Mouse (Mus musculus): ENCODE results near the gene Hist1h2bk. TPM values are rescaled to one million over a fixed set of nuclear protein-coding genes. Genes with fewer than 3 reads are reported as not detected.
"Not testable (repeated sequence)": the region's sequence is repeated elsewhere in the genome, so short reads cannot be mapped to it uniquely, and the experiment has no call there.

Hist1h2bk gene
- total RNA-seq, 2 experiments from 2014 or later: 95.1 to 120 TPM

GRCm38 (mm10) chr13:22039364-22039763, 3.7 kb downstream of the Hist1h2bk start:
- DNase-seq: no peak
- intact Hi-C loops (cut with DNase I): loop anchor here (10.0 kb wide), 1 partner anchor 305 kb away; the partner anchor contains the start of gene Hist1h4j

DNA sequence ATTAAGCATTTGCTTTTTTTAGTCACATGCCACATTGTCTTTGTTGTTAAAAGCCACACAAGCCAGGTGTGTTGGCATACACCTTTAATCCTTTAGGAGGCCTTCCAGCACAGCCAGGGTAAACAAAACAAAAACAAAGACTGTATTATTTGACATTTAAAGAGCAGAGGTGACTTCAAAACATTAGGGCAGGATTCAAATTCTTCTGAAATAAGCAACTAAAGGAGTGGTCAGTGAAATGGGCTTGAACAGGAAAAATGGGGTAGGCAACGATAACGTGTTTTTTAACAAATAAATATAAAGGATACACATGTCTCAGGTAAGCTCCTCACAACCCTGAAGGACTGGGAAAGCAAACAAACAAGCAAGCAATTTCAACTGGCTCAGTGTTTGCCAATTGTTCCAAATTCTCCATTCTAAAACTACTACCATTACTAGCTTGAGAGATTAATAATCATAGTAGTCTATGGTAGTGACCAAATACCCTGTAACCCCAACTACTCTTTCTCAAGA, 4.3 kb downstream of the Hist1h2bk start:
- DNase-seq: no peak
- intact Hi-C loops (cut with DNase I): loop anchor here (10.0 kb wide), 1 partner anchor 305 kb away; the partner anchor contains the start of gene Hist1h4j

- no peak for DNase-seq
- intact Hi-C loops (cut with DNase I): no loop called here
Observed at GRCm38 (mm10) chr13:22040464-22041141, 4.9 kb downstream of the Hist1h2bk start.

- intact Hi-C loops (cut with DNase I): not testable (repeated sequence)
- peak; percentile 97 for DNase-seq
Observed at GRCm38 (mm10) chr13:22041142-22041536, 5.5 kb downstream of the Hist1h2bk start, which contains the start of gene Hist1h4i. TSS of gene Hist1h4i (minus strand) at chr13:22041362.

DNA sequence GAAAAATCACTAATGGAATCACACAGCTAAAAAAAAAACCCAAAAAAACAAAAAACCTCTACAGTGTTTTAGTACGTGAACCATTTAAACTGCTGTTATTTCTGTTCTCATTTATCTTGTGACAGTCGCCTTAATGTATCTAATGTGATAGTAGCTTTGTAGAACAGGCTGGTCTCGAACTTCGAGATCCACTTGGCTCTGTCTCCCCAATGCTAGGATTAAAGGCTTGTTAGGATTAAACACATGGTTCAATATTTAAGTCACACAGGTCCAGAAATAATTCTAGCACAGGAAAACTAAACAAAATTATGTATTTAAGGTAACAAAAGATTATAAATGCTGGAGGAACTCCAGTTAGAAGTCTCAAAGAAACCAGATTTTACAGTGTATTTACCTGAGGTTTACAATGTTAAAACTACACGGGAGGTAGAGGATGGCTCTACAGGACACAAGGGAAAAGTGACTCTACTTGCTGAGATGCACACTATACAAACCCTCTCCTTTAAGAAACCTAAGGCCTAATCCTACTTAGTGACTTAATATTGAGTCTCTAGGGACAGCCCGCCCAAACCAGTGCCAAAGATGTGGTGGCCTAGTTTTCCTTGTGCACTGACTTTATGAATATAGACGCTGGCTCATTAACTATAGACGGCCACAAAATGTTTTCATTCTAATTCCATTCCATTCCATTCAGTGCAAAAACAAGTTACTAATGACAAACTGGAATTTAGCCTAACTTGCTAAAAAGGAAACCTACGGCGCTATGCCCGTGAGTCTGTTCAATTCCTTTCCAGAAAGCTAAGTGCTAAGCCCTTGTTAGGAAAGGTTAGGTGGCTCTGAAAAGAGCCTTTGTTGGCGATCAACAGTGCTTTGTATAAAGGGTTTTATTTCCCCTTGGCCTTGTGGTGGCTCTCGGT, 6.2 kb downstream of the Hist1h2bk start:
- intact Hi-C loops (cut with DNase I): no loop called here
- DNase-seq: peak; percentile 43

- DNase-seq: peak; percentile 80
- intact Hi-C loops (cut with DNase I): not testable (repeated sequence)
Observed at GRCm38 (mm10) chr13:22042568-22043502, 7.2 kb downstream of the Hist1h2bk start, which contains the start of the genes Hist1h2ag and Hist1h2bj. TSS of gene Hist1h2ag (minus strand) at chr13:22042944. TSS of gene Hist1h2bj (plus strand) at chr13:22043214.

- intact Hi-C loops (cut with DNase I): no loop called here
- DNase-seq: no peak
Observed at GRCm38 (mm10) chr13:22043503-22044431, 8.1 kb downstream of the Hist1h2bk start.

DNA sequence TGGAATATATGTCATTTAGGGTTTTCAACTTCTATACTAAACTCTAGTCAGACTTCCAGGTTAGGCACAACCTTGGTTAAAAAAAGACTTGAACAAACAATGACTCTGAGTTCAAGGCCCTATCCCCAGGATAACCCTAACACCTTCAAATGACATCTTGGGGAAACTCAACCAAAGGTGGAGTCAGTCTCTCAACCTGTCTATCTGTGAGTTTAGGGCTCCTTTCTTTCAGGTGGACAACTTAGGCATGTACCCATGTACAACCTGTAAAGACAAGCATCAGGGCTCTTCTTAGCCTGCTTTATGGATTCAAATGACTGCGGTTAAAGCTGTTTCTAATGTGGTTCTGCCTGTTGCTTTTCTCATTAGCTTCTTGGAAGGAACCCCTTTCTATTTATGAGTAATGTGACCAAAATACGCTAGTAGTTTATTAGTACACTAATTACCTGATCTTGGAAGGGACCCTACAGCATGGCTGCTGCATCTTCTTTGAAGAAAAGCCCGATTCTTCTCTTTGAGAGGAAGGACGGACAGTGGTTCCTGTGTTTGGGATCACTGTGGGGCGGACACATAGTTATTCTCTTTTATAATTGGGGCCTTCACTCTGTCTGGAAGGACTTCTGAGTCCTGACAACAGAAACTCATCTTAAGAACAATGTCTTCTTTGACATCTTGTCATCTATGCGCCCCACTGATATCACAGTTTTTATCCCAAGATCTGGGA, 8.9 kb downstream of the Hist1h2bk start:
- no peak for DNase-seq
- intact Hi-C loops (cut with DNase I): no loop called here

- no peak for DNase-seq
- intact Hi-C loops (cut with DNase I): no loop called here
Observed at GRCm38 (mm10) chr13:22045311-22045710, 9.6 kb downstream of the Hist1h2bk start.

DNA sequence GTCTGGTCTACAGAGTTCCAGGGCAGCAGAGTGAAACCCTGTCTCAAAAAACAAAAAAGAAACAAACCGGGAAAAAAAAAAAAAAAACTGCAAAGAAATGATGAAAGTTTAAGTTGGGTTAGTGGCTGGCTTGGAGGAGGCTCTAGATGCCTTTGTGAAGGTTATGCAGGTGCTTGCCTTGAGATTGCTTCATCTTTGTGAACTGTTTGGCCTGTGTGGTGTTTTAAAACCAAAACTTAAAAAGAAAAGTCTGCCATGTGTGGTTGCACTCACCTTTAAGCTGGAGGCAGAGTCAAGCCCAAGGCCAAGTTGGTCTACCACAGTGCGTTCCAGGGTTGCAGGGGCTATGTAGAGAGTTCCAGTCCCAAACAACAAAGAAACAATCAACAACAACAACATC, 13.4 kb downstream of the Hist1h2bk start:
- DNase-seq: no peak

GRCm38 (mm10) chr13:22049737-22050440, 14.2 kb downstream of the Hist1h2bk start:
- peak; percentile 52 for DNase-seq
- intact Hi-C loops (cut with DNase I): loop anchor here (5.0 to 10.0 kb wide), 2 partner anchors 1235 to 1352 kb away; no protein-coding TSS in a partner anchor

More for the DNA sequence above, 13.4 kb downstream of the Hist1h2bk start:
- intact Hi-C loops (cut with DNase I): no loop called here

- intact Hi-C loops (cut with DNase I): loop anchor here (5.0 to 10.0 kb wide), 2 partner anchors 1234 to 1351 kb away; no protein-coding TSS in a partner anchor
- peak; percentile 94 for DNase-seq
Observed at GRCm38 (mm10) chr13:22050591-22051522, 15.2 kb downstream of the Hist1h2bk start.

GRCm38 (mm10) chr13:22051523-22051859, 15.8 kb downstream of the Hist1h2bk start:
- intact Hi-C loops (cut with DNase I): loop anchor here (5.0 to 10.0 kb wide), 2 partner anchors 1233 to 1351 kb away; no protein-coding TSS in a partner anchor
- no peak for DNase-seq

- intact Hi-C loops (cut with DNase I): loop anchor here (5.0 to 10.0 kb wide), 2 partner anchors 1231 to 1349 kb away; no protein-coding TSS in a partner anchor
- DNase-seq: no peak
Observed at GRCm38 (mm10) chr13:22053754-22054153, 18.1 kb downstream of the Hist1h2bk start.

DNA sequence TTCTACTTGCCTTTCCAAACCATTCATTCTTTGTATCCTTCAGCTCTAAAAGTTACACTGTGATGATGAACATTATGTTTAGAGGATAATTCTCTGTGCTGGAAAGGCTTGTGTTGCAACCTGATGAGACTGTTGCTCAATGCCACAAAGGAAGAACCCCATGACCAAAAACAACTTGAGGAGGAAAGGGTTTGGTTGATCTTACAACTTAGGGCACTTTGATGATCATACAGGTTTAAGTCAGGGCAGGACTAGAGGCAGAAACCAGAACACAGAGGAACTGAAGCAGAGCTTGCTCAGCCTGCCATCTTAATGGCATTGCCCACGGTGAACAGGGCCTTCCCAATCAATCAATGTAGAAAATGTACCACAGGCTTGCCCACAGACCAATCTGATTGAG, 25.8 kb downstream of the Hist1h2bk start:
- DNase-seq: no peak
- intact Hi-C loops (cut with DNase I): no loop called here

DNA sequence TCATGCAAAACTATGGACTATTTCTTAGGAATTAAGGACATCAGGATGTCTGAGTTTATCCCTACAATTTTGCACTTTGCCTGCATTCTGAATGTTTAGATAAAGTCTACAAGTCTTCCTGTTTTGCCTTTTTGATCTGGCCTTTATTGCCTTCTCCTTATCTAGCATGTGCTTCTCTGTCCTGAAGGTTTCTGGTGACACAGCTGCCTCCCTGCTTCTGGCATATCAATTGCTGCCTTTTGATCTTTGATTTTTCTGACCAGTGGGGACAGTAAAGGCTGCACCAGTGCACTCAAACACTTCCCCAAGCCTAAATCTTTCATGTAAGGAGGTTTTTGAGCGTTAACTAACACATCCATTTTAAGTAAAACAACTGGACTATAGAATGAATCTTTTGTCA, 27.8 kb downstream of the Hist1h2bk start:
- no peak for DNase-seq
- intact Hi-C loops (cut with DNase I): no loop called here

Measured in left cerebral cortex, postnatal 4 days (tissue).